ENCODE assay signal across 19 mouse cellular contexts in genomic region chr3:84336342-84336741, GRCm38 (mm10).
"Had no signal": no experiment of that assay in that cellular context is flagged by ENCODE, and none has a peak within 500 bp of the region (broad histone marks: within the 10 kb centered on the region; RNA-seq: fewer than 3 reads in every experiment).

No protein-coding gene starts in this region.

- H3K4me3 ChIP-seq: limb, embryonic 12.5 days; limb, embryonic 15.5 days; megakaryocyte, embryonic 14.5 days; midbrain, embryonic 10.5 days; neural tube, embryonic 12.5 days; neural tube, embryonic 15.5 days had no signal

- DNase-seq: kidney, postnatal 36 days; layer of hippocampus, postnatal 36 days; left cerebral cortex, postnatal 4 days; liver, postnatal 0 days; midbrain, embryonic 14.5 days; right cerebral cortex, adult 18-20 months; right cerebral cortex, postnatal 14 days; right cerebral cortex, postnatal 4 days; thymus, postnatal 25 days had no signal

- H3K9me3 ChIP-seq: limb, embryonic 12.5 days; limb, embryonic 15.5 days; megakaryocyte, embryonic 14.5 days; midbrain, embryonic 10.5 days; neural tube, embryonic 12.5 days; neural tube, embryonic 15.5 days had no signal

- H3K36me3 ChIP-seq: limb, embryonic 12.5 days; limb, embryonic 15.5 days; midbrain, embryonic 10.5 days; neural tube, embryonic 12.5 days; neural tube, embryonic 15.5 days had no signal

- H3K4me2 ChIP-seq: limb, embryonic 12.5 days; limb, embryonic 15.5 days; liver, embryonic 11.5 days; neural tube, embryonic 12.5 days; neural tube, embryonic 15.5 days had no signal

- ATAC-seq: intestine, postnatal 0 days; liver, postnatal 0 days had no signal

- H3K9ac ChIP-seq: limb, embryonic 12.5 days; limb, embryonic 15.5 days; liver, embryonic 14.5 days; liver, postnatal 0 days; neural tube, embryonic 12.5 days; neural tube, embryonic 15.5 days had no signal

- H3K27ac ChIP-seq: kidney, postnatal 0 days; limb, embryonic 12.5 days; limb, embryonic 15.5 days; liver, embryonic 14.5 days; midbrain, embryonic 10.5 days; neural tube, embryonic 12.5 days; neural tube, embryonic 15.5 days had no signal

- H3K27me3 ChIP-seq: neural tube, embryonic 12.5 days had no signal
